Comparison of ENCODE assay signal across 9 mouse cellular contexts in the genomic region with DNA sequence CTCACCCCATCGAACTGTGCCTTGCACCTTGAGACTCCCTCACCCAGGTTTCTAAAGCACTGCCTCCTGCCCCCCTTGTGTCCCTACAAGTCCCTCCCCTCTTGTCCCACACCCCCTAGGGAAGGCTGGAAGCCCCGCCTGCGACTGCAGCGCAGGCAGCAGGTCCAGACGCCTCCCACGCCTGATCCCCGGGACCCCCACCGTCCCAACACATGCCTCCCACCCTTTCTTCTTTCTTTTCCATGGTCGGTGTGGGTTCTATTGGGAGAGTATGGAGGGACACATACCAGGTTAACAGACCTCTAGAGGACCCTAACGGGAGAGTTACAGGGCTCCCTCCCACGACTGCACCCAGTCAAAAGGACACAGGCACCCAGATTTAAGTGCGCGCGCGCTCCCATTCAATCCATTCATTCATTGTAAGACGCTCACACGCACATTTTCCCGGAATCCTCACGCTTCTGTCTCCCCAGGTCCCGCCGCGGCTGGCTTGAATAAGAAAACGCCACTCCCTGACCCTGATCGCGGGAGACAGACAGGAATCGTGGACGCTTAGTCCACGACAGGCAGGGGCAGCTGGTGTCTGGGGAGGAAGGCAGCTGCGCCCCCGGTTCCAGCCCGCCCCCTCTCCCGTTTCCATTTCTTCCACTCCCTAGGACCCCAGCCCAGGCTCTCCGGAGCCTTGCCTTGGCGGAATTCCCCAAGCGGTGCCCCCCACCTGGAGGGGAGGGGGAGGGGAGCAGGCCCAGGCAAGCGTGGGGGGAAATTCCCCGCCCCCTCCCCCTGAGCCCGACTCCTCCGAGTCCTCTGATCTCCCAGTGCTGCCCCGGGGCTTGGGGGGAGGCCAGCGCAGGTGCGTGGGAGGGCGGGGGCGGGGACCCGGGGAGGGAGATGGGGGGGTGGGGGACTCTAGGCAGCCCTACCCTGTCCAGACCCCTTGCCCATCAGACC. TPM values are rescaled to one million over a fixed set of nuclear protein-coding genes. Genes with fewer than 3 reads are reported as not detected.
DNase-seq lines count a peak whose midpoint lies in the region; ATAC-seq and TF ChIP-seq lines count a peak whose summit lies in the region.
"Had no signal": no experiment of that assay in that cellular context is flagged by ENCODE, and none has a peak within 500 bp of the region (broad histone marks: within the 10 kb centered on the region; RNA-seq: fewer than 3 reads in every experiment).

Gene Kremen2, minus strand, starts transcription at position 533 of the 951 bp plus-strand sequence.

- intact Hi-C loops in heart, postnatal 10 days (cut with DNase I), result loop anchor here (5.0 kb wide), 1 partner anchor 107 kb away; no protein-coding TSS in a partner anchor

- H3K4me1 ChIP-seq in heart, embryonic 14.5 days (ENCODE audit: control insufficient read depth in 2 of 2, insufficient read depth in 2 of 2, low read length in 2 of 2), result peaks cover 15 to 26% of the 10 kb centered on the region in 2 experiments; a peak in 3 of 4 replicates
- H3K4me1 ChIP-seq in intestine, embryonic 14.5 days (replicated peaks; ENCODE audit: control insufficient read depth, insufficient read depth, low read length), result peaks cover 27% of the 10 kb centered on the region
- peaks cover 38% of the 10 kb centered on the region for H3K4me1 ChIP-seq in neural tube, embryonic 13.5 days (replicated peaks)

- peaks cover 78% of the 10 kb centered on the region for H3K27me3 ChIP-seq in heart, embryonic 14.5 days (ENCODE audit: control insufficient read depth, insufficient read depth, low read length)
- H3K27me3 ChIP-seq in intestine, embryonic 14.5 days (replicated peaks; ENCODE audit: control insufficient read depth, insufficient read depth, low read length), result peaks cover 75% of the 10 kb centered on the region
- H3K27me3 ChIP-seq in neural tube, embryonic 13.5 days, result peaks cover 77% of the 10 kb centered on the region

- H3K9ac ChIP-seq in heart, embryonic 14.5 days (ENCODE audit: low read length), result peak within 1 kb of the TSS; percentile 48
- H3K9ac ChIP-seq in intestine, embryonic 14.5 days (ENCODE audit: low read length), result no peak within 1 kb of the TSS
- peak within 1 kb of the TSS; percentile 67 for H3K9ac ChIP-seq in neural tube, embryonic 13.5 days

- TF ChIP-seq POLR2A in brain, embryonic 14.5 days (IDR thresholded peaks at IDR 0.05; ENCODE audit: borderline replicate concordance, extremely low read depth, insufficient read depth, insufficient read length, poor library complexity, severe bottlenecking), result no peak

- no peaks in the 10 kb centered on the region for H3K9me3 ChIP-seq in heart, embryonic 14.5 days (ENCODE audit: control insufficient read depth, low read length)
- H3K9me3 ChIP-seq in intestine, embryonic 14.5 days (ENCODE audit: control insufficient read depth, low read length), result no peaks in the 10 kb centered on the region
- H3K9me3 ChIP-seq in neural tube, embryonic 13.5 days, result no peaks in the 10 kb centered on the region

- no peak for ATAC-seq in heart, embryonic 14.5 days (ENCODE audit: insufficient number of reproducible peaks, insufficient read depth, low FRiP score, low read depth)
- ATAC-seq in intestine, embryonic 14.5 days (replicated peaks; ENCODE audit: low FRiP score, low TSS enrichment, low read depth), result no peak; the same call in 1 of the 2 replicates
- ATAC-seq in neural tube, embryonic 13.5 days (ENCODE audit: low read depth), result no peak
- ATAC-seq: Patski had no signal

- TF ChIP-seq CTCF in brain, embryonic 14.5 days (IDR thresholded peaks at IDR 0.05; ENCODE audit: borderline replicate concordance, extremely low read depth, insufficient read depth, insufficient read length), result no peak

- H3K36me3 ChIP-seq in heart, embryonic 14.5 days (ENCODE audit: control insufficient read depth, insufficient read depth, low read length), result no peaks in the 10 kb centered on the region
- no peaks in the 10 kb centered on the region for H3K36me3 ChIP-seq in intestine, embryonic 14.5 days (ENCODE audit: control insufficient read depth, insufficient read depth, low read length)
- peaks cover 1% of the 10 kb centered on the region; the same call in 1 of the 2 replicates for H3K36me3 ChIP-seq in neural tube, embryonic 13.5 days

- peak within 1 kb of the TSS; percentile 21 to 34; a peak in 3 of 4 replicates for H3K4me3 ChIP-seq in heart, embryonic 14.5 days (ENCODE audit: control insufficient read depth in 1 of 2, insufficient read depth in 1 of 2, low read depth in 1 of 2, low read length in 2 of 2)
- peak within 1 kb of the TSS; percentile 32 for H3K4me3 ChIP-seq in intestine, embryonic 14.5 days (ENCODE audit: low read depth, low read length)
- peak within 1 kb of the TSS; percentile 41 for H3K4me3 ChIP-seq in neural tube, embryonic 13.5 days

- H3K4me2 ChIP-seq in heart, embryonic 14.5 days (ENCODE audit: low read length), result peak within 1 kb of the TSS; percentile 60
- H3K4me2 ChIP-seq in intestine, embryonic 14.5 days (ENCODE audit: low read length), result peak within 1 kb of the TSS; percentile 56
- H3K4me2 ChIP-seq in neural tube, embryonic 13.5 days, result peak within 1 kb of the TSS; percentile 78

- no peak for DNase-seq in heart, postnatal 10 days
- DNase-seq in brain, embryonic 14.5 days (ENCODE audit: low read depth), result peak; percentile 61
- DNase-seq in intestine, embryonic 14.5 days (ENCODE audit: low spot score), result peak; percentile 60
- DNase-seq in urinary bladder, postnatal 25 days (ENCODE audit: low spot score), result no peak
- DNase-seq in urinary bladder, adult 18-20 months (ENCODE audit: low spot score in 2 of 2), result no peak
- DNase-seq in lung, adult 18-20 months, result no peak

- H3K27ac ChIP-seq in heart, embryonic 14.5 days (replicated peaks in 1 of 2; ENCODE audit: control insufficient read depth in 1 of 2, insufficient read depth in 1 of 2, low read depth in 2 of 2, low read length in 2 of 2), result no peak within 1 kb of the TSS
- no peak within 1 kb of the TSS for H3K27ac ChIP-seq in intestine, embryonic 14.5 days (ENCODE audit: low read depth)
- no peak within 1 kb of the TSS for H3K27ac ChIP-seq in neural tube, embryonic 13.5 days (replicated peaks)

- WGBS in heart, embryonic 14.5 days, result under 1% methylated on average over 42 of the region's 45 CpGs
- under 1% methylated on average over 43 of the region's 45 CpGs for WGBS in intestine, embryonic 14.5 days
- under 1% methylated on average over 37 of the region's 45 CpGs for WGBS in neural tube, embryonic 13.5 days

RNA-seq across cellular contexts. Expression of gene Kremen2, which starts in this region (rescaled TPM):
- polyA plus RNA-seq in heart, embryonic 14.5 days (2014; fragmentation: Nextera tagmentation; extraction: Ambion mirVana), result not detected in 2 replicates
- not detected for total RNA-seq in heart, postnatal 10 days (2021)
- 2.8 and 3.7 TPM in 2 replicates for polyA plus RNA-seq in brain, embryonic 14.5 days (2012; rRNA removed)
- 0.16 and 0.19 TPM in 2 replicates for polyA plus RNA-seq in intestine, embryonic 14.5 days (2014; fragmentation: Nextera tagmentation; extraction: Ambion mirVana)
- 1.5 and 3.0 TPM in 2 replicates for polyA plus RNA-seq in neural tube, embryonic 13.5 days (2015; fragmentation: Nextera tagmentation; extraction: Ambion mirVana)
- polyA plus RNA-seq: Patski had no signal

Comparison
In these comparisons a context has a peak if more than half of its experiments do, and no peak if none do; other contexts are left out.
1. Peak in DNase-seq, H3K4me3 ChIP-seq and H3K4me2 ChIP-seq in intestine, embryonic 14.5 days; RNA of the gene not detected or under 1 TPM.